Mouse (Mus musculus) limb, embryonic 13.5 days (tissue): ENCODE results near the gene Mrs2. TPM values are rescaled to one million over a fixed set of nuclear protein-coding genes. Genes with fewer than 3 reads are reported as not detected.

Experiments
- ATAC-seq: fragments of 200-750 bp; cut with Nextera tagmentation; 2 replicates; pipeline ENCODE4 v1.8.0; 2017; ENCODE audit warnings: low read depth, moderate number of reproducible peaks, moderate TSS enrichment; ENCODE audit not compliant: low FRiP score
- H3K27ac ChIP-seq: fragments of 300-500 bp; sonication (generic); 2 replicates; pipeline ENCODE4 v1.5.1; 2015; ENCODE audit warnings: inconsistent platforms, mild to moderate bottlenecking, moderate library complexity
- H3K27me3 ChIP-seq: fragments of 300-500 bp; sonication (generic); 2 replicates; pipeline ENCODE4 v1.6.1; 2015; ENCODE audit warnings: mild to moderate bottlenecking, inconsistent platforms
- H3K36me3 ChIP-seq: fragments of 300-500 bp; sonication (generic); 2 replicates; pipeline ENCODE4 v1.6.1; 2015; ENCODE audit warnings: inconsistent platforms, mild to moderate bottlenecking, moderate library complexity
- H3K4me1 ChIP-seq: fragments of 300-500 bp; sonication (generic); 2 replicates; pipeline ENCODE4 v1.6.1; 2015; ENCODE audit warnings: inconsistent platforms
- H3K4me2 ChIP-seq: fragments of 300-500 bp; sonication (generic); replicated peaks from 2 replicates; pipeline ENCODE4 v1.6.1; 2015; ENCODE audit warnings: inconsistent platforms, mild to moderate bottlenecking, moderate library complexity
- H3K4me3 ChIP-seq: fragments of 300-500 bp; sonication (generic); 2 replicates; pipeline ENCODE4 v1.5.1; 2015; ENCODE audit warnings: moderate library complexity, mild to moderate bottlenecking, inconsistent platforms
- H3K9ac ChIP-seq: fragments of 300-500 bp; sonication (generic); 2 replicates; pipeline ENCODE4 v1.6.1; 2015; ENCODE audit warnings: mild to moderate bottlenecking, inconsistent platforms
- H3K9me3 ChIP-seq: fragments of 300-500 bp; sonication (generic); 2 replicates; pipeline ENCODE4 v1.6.1; 2016; ENCODE audit warnings: inconsistent platforms
- WGBS: fragments of 180-500 bp; shearing (Covaris S2); methylation state at CpG from one replicate; pipeline ENCODE4 v1.1.7; 2015; 5-methylcytosine and 5-hydroxymethylcytosine counted together
- polyA plus RNA-seq: library from polyadenylated mRNA; unstranded; fragments of >200 nt; fragmentation: Nextera tagmentation; extraction: Ambion mirVana; gene quantifications from 2 replicates; pipeline ENCODE4 v1.2.1, GENCODE M21; 2015

Gene Mrs2
- polyA plus RNA-seq: 13.6 and 14.6 TPM in 2 replicates

DNA sequence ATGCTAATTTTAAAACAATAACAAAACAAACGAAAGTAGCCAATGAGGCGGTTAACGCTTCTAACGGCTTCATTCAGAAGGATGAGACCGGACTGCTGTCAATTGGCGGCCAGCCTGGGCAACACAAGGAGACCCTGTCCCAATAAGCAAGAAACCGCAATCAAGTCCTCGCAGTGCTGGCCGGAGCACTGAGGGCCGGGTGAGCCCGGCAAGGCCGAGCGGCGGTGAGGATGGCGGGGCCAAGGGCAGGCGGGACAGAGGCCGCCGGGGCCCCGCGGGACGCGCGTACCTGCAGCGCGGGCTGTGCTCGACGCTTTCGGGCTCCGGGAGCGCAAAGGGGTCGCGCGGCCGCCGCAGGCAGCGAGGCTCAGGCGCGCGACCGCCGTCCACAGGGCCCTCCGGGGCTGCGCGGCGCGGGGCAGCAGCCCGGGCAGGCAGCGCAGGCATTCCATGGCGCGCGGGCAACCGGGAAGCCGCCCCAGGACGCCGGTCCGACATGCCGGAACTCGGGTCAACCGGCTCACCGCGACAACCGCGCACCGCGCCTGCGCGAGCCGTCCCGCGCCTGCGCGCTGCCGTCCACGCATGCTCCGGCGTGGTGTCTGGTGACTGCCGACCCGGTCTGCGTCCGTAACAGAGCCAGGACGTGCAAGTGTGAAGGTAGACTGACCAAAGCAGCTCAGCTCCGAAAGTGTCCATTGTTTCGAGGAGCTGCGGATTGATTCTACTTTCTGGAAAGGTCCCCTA lies at the start of gene Mrs2:
Gene Mrs2, minus strand, starts transcription at position 587 of the 747 bp plus-strand sequence.
- 0 out of 2 replicates have a peak, but pooled peaks cover 2% of the 10 kb centered on the region for H3K27me3 ChIP-seq
- H3K4me1 ChIP-seq: peaks cover 18% of the 10 kb centered on the region
- WGBS: under 1% methylated on average over 67 of the region's 84 CpGs
- ATAC-seq: peak; percentile 92
- H3K4me3 ChIP-seq: peak within 1 kb of the TSS; percentile 75
- peak within 1 kb of the TSS; percentile 74 for H3K4me2 ChIP-seq
- peak within 1 kb of the TSS; percentile 67 for H3K27ac ChIP-seq
- H3K9me3 ChIP-seq: no peaks in the 10 kb centered on the region
- 0 out of 2 replicates have a peak, but pooled peaks cover 7% of the 10 kb centered on the region for H3K36me3 ChIP-seq
- peak within 1 kb of the TSS; percentile 91 for H3K9ac ChIP-seq

GRCm38 (mm10) chr13:25069765-25070164 lies 49.6 kb upstream of the Mrs2 start:
- Histone ChIP-seq H3K27ac (no peak overlapping the region), H3K4me1 (peaks cover 7% of the 10 kb centered on the region), H3K9me3 (no peaks in the 10 kb centered on the region), H3K9ac (no peak overlapping the region), H3K27me3 (no peaks in the 10 kb centered on the region), H3K36me3 (no peaks in the 10 kb centered on the region), H3K4me2 (no peak overlapping the region), H3K4me3 (no peak overlapping the region)
- 83% methylated on average over 4 of the region's 4 CpGs for WGBS
- ATAC-seq: no peak

DNA sequence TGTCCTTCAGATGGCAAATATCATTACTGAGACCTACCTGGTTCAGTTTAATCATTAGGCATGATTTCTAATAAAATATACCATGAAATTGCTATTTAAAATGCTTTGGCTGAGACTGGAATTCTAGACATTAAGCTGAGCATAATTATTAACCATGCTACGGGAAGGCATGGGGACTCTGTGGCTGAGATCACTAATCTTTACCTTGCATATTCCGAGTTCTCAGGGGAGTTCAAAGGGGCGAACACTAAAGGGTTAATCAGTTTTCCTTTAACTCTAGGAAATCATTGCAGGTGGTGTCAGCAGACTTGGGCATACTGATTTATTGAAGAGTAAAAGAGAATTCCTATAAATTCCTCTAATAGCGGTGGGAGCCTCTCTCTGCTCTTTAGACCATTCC lies 47.0 kb upstream of the Mrs2 start:
- Histone ChIP-seq H3K4me3 (no peak overlapping the region), H3K9ac (no peak overlapping the region), H3K27ac (no peak overlapping the region), H3K9me3 (no peaks in the 10 kb centered on the region), H3K36me3 (no peaks in the 10 kb centered on the region), H3K27me3 (no peaks in the 10 kb centered on the region), H3K4me2 (no peak overlapping the region), H3K4me1 (no peaks in the 10 kb centered on the region)
- WGBS: 60% methylated on average over 4 of the region's 4 CpGs
- no peak for ATAC-seq

DNA sequence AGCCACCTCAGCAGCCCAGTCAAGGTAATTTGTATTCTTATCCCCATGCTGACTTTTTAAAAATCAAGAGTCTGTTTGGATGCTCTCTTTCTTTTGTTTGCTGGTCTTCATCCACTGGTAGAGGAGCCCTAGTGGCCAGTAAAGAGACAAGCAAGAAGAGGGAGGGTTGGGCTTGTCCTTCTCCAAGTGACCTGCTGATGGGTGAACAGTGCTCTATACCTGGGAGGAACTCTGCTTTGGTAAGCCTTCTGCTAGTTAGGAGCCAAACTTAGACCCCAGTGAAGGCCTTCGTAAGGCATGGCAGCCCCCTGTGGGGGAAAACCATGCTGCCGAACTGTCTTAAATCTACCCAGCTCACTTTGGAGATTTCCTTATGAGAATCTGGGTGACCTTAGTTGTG lies 46.5 kb upstream of the Mrs2 start:
- no peak overlapping the region for H3K27ac ChIP-seq
- H3K9me3 ChIP-seq: no peaks in the 10 kb centered on the region
- ATAC-seq: no peak
- no peak overlapping the region for H3K4me2 ChIP-seq
- H3K4me1 ChIP-seq: no peaks in the 10 kb centered on the region
- H3K27me3 ChIP-seq: no peaks in the 10 kb centered on the region
- no peak overlapping the region for H3K9ac ChIP-seq
- no peak overlapping the region for H3K4me3 ChIP-seq
- H3K36me3 ChIP-seq: no peaks in the 10 kb centered on the region
- 93% methylated on average over 2 of the region's 2 CpGs for WGBS

DNA sequence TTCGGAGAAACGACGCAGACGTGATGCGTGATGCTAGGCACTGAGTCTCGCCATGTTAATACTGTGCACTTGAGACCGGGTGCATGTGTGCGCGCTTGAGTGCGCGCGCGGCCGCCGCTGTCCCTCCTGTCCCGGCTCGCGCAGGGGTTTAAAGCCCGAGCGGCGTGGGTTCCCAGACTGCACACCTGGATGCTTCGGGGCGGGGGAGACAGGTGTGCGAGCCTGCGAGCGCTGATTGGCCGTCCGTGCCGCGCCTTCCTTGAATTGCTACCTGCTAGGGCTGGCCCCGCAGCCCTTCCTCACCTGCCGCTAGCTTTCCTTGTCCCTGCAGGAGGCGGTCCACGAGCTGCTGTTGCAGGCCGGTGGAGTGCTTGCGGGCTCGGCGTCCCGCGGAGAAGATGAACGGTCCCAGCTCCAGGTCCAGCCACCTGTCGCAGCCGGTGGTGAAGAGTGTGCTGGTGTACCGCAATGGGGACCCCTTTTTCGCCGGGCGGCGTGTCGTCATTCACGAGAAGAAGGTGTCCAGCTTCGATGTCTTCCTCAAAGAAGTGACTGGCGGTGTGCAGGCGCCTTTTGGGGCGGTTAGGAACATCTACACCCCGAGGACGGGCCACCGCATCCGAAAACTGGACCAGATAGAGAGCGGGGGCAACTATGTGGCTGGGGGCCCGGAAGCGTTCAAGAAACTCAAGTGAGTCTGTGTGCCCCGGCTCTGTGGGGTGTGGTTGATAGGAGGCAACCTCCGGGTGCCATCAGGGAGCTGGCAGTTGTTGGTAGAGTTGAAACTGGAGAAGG lies 35.9 kb upstream of the Mrs2 start, which contains the start of gene Dcdc2a:
Gene Dcdc2a, plus strand, starts transcription at position 132 of the 795 bp plus-strand sequence.
- peaks cover 11% of the 10 kb centered on the region; the same call in 1 of the 2 replicates for H3K9me3 ChIP-seq
- peaks cover 55% of the 10 kb centered on the region for H3K27me3 ChIP-seq
- peak; percentile 57; the same call in 1 of the 2 replicates for ATAC-seq
- H3K4me3 ChIP-seq: peak within 1 kb of the TSS; percentile 53
- H3K27ac ChIP-seq: no peak within 1 kb of the TSS
- peaks cover 19% of the 10 kb centered on the region for H3K4me1 ChIP-seq
- H3K4me2 ChIP-seq: peak within 1 kb of the TSS; percentile 94
- H3K36me3 ChIP-seq: no peaks in the 10 kb centered on the region
- peak within 1 kb of the TSS; percentile 56 for H3K9ac ChIP-seq
- 2% methylated on average over 63 of the region's 63 CpGs for WGBS

DNA sequence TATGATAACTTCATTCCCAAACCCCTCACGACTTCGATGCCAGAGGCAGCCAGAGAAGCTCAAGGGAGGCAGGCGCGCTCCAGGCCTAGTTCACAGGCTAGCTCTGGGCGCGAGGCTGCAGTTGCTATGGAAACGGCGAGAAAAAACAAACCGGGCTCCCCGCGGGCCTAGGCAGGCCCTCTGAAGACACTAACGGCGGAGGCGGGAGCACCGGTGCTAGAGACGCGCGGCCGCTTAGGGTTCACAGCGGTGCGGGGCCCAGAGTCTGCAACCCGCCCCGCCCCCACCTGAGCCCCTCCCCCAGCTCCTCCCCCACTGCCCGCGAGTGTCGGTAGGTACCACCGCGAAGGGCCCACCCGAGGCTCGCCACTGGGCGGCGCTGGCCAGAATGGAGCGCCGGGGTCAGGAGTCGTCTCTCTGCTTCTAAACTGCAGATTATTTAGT lies 35.0 kb upstream of the Mrs2 start:
- under 1% methylated on average over 35 of the region's 35 CpGs for WGBS
- Histone ChIP-seq H3K9ac (peak overlapping the region; percentile 56), H3K27ac (no peak overlapping the region), H3K4me3 (peak overlapping the region; percentile 53), H3K9me3 (peaks cover 16% of the 10 kb centered on the region), H3K27me3 (peaks cover 55% of the 10 kb centered on the region), H3K4me2 (peak overlapping the region; percentile 94), H3K4me1 (peaks cover 19% of the 10 kb centered on the region), H3K36me3 (no peaks in the 10 kb centered on the region)
- peak; percentile 89 for ATAC-seq

- no peak for ATAC-seq
- H3K9me3 ChIP-seq: peaks cover 27% of the 10 kb centered on the region
- peaks cover 47% of the 10 kb centered on the region for H3K27me3 ChIP-seq
- no peak overlapping the region for H3K9ac ChIP-seq
- H3K27ac ChIP-seq: no peak overlapping the region
- no peak overlapping the region for H3K4me2 ChIP-seq
- H3K36me3 ChIP-seq: no peaks in the 10 kb centered on the region
- WGBS: 88% methylated on average over 5 of the region's 5 CpGs
- H3K4me3 ChIP-seq: no peak overlapping the region
- peaks cover 19% of the 10 kb centered on the region for H3K4me1 ChIP-seq
Measured at GRCm38 (mm10) chr13:25052671-25053070, 32.5 kb upstream of the Mrs2 start.

DNA sequence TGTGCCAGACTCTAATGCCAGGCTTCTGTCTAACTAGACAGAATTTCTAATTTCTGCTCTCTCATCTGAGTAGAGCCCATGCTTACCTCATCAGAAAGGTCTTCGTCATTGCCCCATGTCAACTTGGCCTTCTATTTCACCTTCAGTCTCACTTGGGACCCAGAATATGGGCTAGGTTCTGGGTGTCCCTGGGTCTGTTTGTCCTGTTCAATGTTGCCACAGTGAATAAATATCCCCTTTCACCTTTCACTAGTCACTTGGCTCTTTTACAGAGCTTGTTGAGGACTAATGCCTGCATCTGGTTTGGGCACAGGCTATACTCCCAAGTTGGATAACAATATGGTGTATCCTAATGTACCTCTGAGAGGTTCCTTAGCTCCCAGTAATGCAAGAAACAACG lies 19.3 kb upstream of the Mrs2 start:
- ATAC-seq: no peak
- no peaks in the 10 kb centered on the region for H3K9me3 ChIP-seq

DNA sequence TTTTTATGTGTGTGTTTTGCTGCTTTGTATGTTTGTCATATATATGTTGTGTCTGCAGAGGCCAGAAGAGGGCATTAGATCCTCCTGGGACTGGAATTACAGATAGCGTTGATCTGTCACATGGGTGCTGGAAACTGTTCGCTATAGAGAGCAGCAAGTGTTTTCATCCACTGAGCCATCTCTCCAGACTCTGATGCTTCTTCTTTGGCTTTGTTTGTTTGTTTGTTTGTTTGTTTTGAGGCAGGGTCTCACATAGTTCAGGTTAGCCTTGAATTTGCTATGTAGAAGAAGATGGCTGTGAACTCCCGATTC lies 6.9 kb upstream of the Mrs2 start:
- no peak for ATAC-seq
- Histone ChIP-seq H3K27me3 (0 out of 2 replicates have a peak, but pooled peaks cover 2% of the 10 kb centered on the region), H3K4me1 (no peaks in the 10 kb centered on the region), H3K27ac (no peak overlapping the region), H3K4me2 (no peak overlapping the region), H3K9ac (no peak overlapping the region), H3K4me3 (no peak overlapping the region), H3K9me3 (no peaks in the 10 kb centered on the region), H3K36me3 (no peaks in the 10 kb centered on the region)
- 78% methylated on average over 3 of the region's 3 CpGs for WGBS

More for the DNA sequence above, 19.3 kb upstream of the Mrs2 start:
- Histone ChIP-seq H3K9ac (no peak overlapping the region), H3K36me3 (no peaks in the 10 kb centered on the region), H3K4me3 (no peak overlapping the region), H3K27ac (no peak overlapping the region), H3K27me3 (no peaks in the 10 kb centered on the region), H3K4me1 (no peaks in the 10 kb centered on the region), H3K4me2 (no peak overlapping the region)
- 77% methylated on average over 2 of the region's 2 CpGs for WGBS

GRCm38 (mm10) chr13:25026409-25027113 lies 6.4 kb upstream of the Mrs2 start:
- no peak for ATAC-seq
- H3K4me1 ChIP-seq: no peaks in the 10 kb centered on the region
- 0 out of 2 replicates have a peak, but pooled peaks cover 2% of the 10 kb centered on the region for H3K27me3 ChIP-seq
- 90% methylated on average over 6 of the region's 6 CpGs for WGBS
- no peaks in the 10 kb centered on the region for H3K9me3 ChIP-seq
- no peak overlapping the region for H3K4me3 ChIP-seq
- H3K4me2 ChIP-seq: no peak overlapping the region
- H3K27ac ChIP-seq: no peak overlapping the region
- no peak overlapping the region for H3K9ac ChIP-seq
- H3K36me3 ChIP-seq: no peaks in the 10 kb centered on the region

GRCm38 (mm10) chr13:25024655-25025054 lies 4.5 kb upstream of the Mrs2 start:
- WGBS: 29% methylated on average over 2 of the region's 2 CpGs
- Histone ChIP-seq H3K4me2 (no peak overlapping the region), H3K9ac (no peak overlapping the region), H3K27me3 (0 out of 2 replicates have a peak, but pooled peaks cover 2% of the 10 kb centered on the region), H3K27ac (no peak overlapping the region), H3K9me3 (no peaks in the 10 kb centered on the region), H3K36me3 (no peaks in the 10 kb centered on the region), H3K4me3 (no peak overlapping the region), H3K4me1 (peaks cover 4% of the 10 kb centered on the region; the same call in 1 of the 2 replicates)
- no peak for ATAC-seq
